Mouse (Mus musculus) liver, embryonic 15.5 days (tissue): ENCODE data around the gene Gcgr. TPM values are rescaled to one million over a fixed set of nuclear protein-coding genes. Genes with fewer than 3 reads are reported as not detected.

Experiments used
- ATAC-seq: fragments of 200-750 bp; cut with Nextera tagmentation; 2 replicates; pipeline ENCODE4 v1.8.0; 2017; ENCODE audit warnings: moderate number of reproducible peaks, mild to moderate bottlenecking, moderate library complexity; ENCODE audit not compliant: insufficient read depth
- H3K27ac ChIP-seq: fragments of 300-500 bp; sonication (generic); replicated peaks from 2 replicates; pipeline ENCODE4 v1.5.1; 2015; ENCODE audit warnings: mild to moderate bottlenecking, inconsistent platforms
- H3K27me3 ChIP-seq: fragments of 300-500 bp; sonication (generic); 2 replicates; pipeline ENCODE4 v1.6.1; 2015; ENCODE audit warnings: mild to moderate bottlenecking, inconsistent platforms
- H3K36me3 ChIP-seq: fragments of 300-500 bp; sonication (generic); replicated peaks from 2 replicates; pipeline ENCODE4 v1.6.1; 2015; ENCODE audit warnings: moderate library complexity, mild to moderate bottlenecking, inconsistent platforms
- H3K4me1 ChIP-seq: fragments of 300-500 bp; sonication (generic); replicated peaks from 2 replicates; pipeline ENCODE4 v1.6.1; 2015; ENCODE audit warnings: inconsistent platforms
- H3K4me2 ChIP-seq: fragments of 300-500 bp; sonication (generic); 2 replicates; pipeline ENCODE4 v1.6.1; 2015; ENCODE audit warnings: moderate library complexity, mild to moderate bottlenecking, inconsistent platforms
- H3K4me3 ChIP-seq: fragments of 300-500 bp; sonication (generic); replicated peaks from 2 replicates; pipeline ENCODE4 v1.5.1; 2015; ENCODE audit warnings: mild to moderate bottlenecking, inconsistent platforms
- H3K9ac ChIP-seq: fragments of 300-500 bp; sonication (generic); 2 replicates; pipeline ENCODE4 v1.6.1; 2015; ENCODE audit warnings: moderate library complexity, mild to moderate bottlenecking, inconsistent platforms
- H3K9me3 ChIP-seq: fragments of 300-500 bp; sonication (generic); replicated peaks from 2 replicates; pipeline ENCODE4 v1.6.1; 2016; ENCODE audit warnings: inconsistent platforms
- WGBS: fragments of 180-500 bp; shearing (Covaris S2); methylation state at CpG from one replicate; pipeline ENCODE4 v1.1.7; 2015; ENCODE audit warnings: mixed read lengths; ENCODE audit not compliant: insufficient replicate concordance; 5-methylcytosine and 5-hydroxymethylcytosine counted together
- polyA plus RNA-seq: library from polyadenylated mRNA; unstranded; fragments of >200 nt; fragmentation: Nextera tagmentation; extraction: Ambion mirVana; gene quantifications from 2 replicates; pipeline ENCODE4 v1.2.1, GENCODE M21; 2015

The Gcgr gene
- 16.9 and 20.5 TPM in 2 replicates for polyA plus RNA-seq

DNA sequence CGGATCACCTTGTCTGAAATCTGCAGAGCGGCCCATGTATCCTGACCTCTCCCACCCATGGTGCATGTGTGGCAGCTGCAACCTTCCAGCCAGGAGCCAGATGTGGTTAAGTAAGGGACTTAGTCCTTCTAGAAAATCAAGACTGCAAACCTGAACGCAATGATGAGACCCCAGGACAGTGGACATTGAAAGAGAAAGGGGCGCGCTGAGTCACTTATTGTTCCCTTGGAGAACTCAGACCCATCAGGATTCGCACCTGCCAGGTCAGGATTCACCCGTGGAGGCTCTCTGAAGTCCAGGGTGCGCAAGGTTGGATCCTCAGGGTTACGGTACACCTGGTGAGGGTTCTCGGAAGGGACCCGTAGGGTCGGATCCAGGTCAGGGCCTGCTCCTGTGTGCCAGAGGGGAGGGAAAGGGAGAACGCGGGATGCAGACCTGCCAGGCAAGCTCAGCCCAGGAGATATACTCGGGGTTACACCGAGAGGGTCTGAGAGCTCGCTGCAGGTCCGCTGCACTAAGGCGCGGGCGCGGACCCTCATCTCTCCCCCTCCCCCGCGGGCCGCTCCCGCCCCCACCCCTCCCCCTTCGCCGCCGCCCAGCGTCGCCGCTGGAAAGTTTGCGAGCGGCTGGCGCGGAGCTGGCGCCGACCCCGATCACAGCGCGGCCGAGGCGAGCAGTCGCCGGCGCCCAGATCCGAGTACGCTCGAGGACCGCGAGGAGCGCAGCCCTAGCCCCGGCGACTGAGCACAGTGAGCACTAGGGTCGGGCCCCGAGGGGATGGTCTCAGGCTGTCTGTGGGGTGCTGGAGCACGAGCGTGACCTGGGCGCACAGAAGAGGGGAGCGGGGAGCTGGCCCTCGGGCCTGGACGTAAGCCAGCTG, at the start of gene Gcgr:
Gcgr (plus strand) TSS at position 615 of the 880 bp plus-strand sequence.
- ATAC-seq: 0 out of 2 replicates have a peak, but pooled peaks have one; percentile 7
- Histone ChIP-seq H3K4me1 (peaks cover 28% of the 10 kb centered on the region), H3K27me3 (peaks cover 80% of the 10 kb centered on the region), H3K36me3 (no peaks in the 10 kb centered on the region), H3K4me3 (peak within 1 kb of the TSS; percentile 50), H3K9me3 (no peaks in the 10 kb centered on the region), H3K27ac (peak within 1 kb of the TSS; percentile 74), H3K4me2 (peak within 1 kb of the TSS; percentile 59), H3K9ac (peak within 1 kb of the TSS; percentile 39)
- 10% methylated on average over 62 of the region's 62 CpGs for WGBS

DNA sequence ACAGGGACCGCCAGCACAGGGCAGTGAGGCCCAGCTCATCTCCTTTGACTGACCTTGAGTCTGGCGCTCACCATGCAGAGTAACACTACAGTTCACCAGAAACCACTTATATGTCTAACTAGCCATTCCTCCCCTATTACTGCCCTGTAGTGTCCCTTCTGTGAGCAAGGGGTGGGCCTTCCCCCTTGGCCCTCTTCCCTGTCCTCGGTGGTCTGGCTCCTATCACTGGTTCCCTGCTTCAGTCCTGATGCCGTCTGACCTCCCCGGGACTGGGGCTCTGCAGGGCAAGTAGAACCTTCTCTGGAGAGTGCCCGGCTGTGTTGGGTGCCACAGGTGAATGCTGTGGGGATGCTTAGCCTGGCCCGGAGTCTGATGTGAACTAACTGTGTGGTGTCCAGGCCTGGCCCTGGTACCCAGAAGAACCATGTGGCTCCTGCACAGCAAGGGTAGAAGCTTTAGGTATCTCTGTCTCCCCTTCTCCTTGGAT, 47.0 kb upstream of the Gcgr start:
- 84% methylated on average over 7 of the region's 7 CpGs for WGBS
- Histone ChIP-seq H3K4me3 (peak overlapping the region; percentile 76; the same call in 1 of the 2 replicates), H3K36me3 (peaks cover 84% of the 10 kb centered on the region), H3K4me2 (peak overlapping the region; percentile 93), H3K27ac (peak overlapping the region; percentile 63), H3K27me3 (no peaks in the 10 kb centered on the region), H3K9ac (peak overlapping the region; percentile 75; the same call in 1 of the 2 replicates), H3K9me3 (no peaks in the 10 kb centered on the region), H3K4me1 (peaks cover 43% of the 10 kb centered on the region)
- no peak for ATAC-seq

DNA sequence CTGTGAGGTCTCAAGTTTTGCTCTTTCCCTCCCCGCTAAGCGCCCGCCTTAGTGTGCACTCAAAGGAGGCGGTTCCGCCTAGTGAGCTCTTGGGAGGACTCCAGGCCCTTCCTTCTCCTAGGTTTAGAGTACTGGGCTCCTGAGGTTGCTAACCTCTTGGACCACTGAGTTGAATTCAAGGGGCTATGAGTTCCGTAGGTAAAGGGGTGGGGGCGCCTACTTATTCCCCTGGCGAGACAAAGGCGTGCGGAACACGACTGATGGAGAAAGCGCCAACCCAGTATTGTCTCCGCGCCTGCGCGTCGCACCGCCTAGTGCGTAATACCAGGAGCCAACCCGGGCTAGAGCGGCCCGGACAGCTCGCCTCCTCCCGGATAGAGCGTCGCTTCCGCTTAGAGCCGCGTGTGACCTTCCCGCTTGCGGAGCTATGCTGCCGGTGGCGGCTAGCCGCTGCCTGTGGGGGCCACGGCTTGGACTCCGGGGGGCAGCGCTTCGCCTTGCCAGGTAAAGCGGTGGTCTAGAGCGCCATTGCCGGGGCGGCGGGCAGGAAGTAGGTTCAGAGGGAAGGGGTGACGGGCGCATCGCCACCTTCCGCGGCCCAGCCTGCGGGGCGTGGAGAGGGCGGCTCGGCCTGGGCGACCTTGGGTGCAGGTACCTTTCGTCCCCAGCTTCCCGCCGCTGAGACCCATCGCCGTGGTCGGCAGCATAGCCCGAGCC, 46.1 kb upstream of the Gcgr start, which contains the start of gene Mrpl12:
Mrpl12 (plus strand) TSS at position 349 of the 717 bp plus-strand sequence.
- H3K27me3 ChIP-seq: no peaks in the 10 kb centered on the region
- H3K27ac ChIP-seq: peak within 1 kb of the TSS; percentile 63
- ATAC-seq: peak; percentile 87
- H3K4me2 ChIP-seq: peak within 1 kb of the TSS; percentile 93
- H3K4me3 ChIP-seq: peak within 1 kb of the TSS; percentile 76
- peaks cover 83% of the 10 kb centered on the region for H3K36me3 ChIP-seq
- WGBS: 1% methylated on average over 60 of the region's 60 CpGs
- H3K4me1 ChIP-seq: peaks cover 52% of the 10 kb centered on the region
- no peaks in the 10 kb centered on the region for H3K9me3 ChIP-seq
- peak within 1 kb of the TSS; percentile 75 for H3K9ac ChIP-seq

DNA sequence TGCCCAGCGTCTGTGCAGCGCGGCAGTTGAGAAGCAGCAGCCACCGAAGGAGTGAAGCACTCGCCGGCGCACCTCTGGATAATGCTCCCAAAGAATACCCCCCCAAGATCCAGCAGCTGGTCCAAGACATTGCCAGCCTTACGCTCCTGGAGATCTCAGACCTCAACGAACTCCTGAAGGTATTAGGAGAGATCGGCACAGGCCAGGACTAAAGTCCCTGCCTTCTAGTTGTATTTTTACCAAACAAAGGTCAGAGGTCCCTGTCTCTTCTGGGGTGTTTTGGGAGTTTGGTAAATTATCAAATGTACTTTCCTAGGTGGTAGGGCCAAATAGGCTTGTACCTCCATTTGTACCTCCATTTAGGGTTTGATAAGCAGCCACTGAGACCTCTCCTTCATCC, 45.2 kb upstream of the Gcgr start:
- peaks cover 61% of the 10 kb centered on the region for H3K4me1 ChIP-seq
- ATAC-seq: no peak
- H3K4me2 ChIP-seq: peak overlapping the region; percentile 93
- no peaks in the 10 kb centered on the region for H3K9me3 ChIP-seq
- peak overlapping the region; percentile 76 for H3K4me3 ChIP-seq
- H3K9ac ChIP-seq: peak overlapping the region; percentile 75
- WGBS: 7% methylated on average over 10 of the region's 10 CpGs
- peak overlapping the region; percentile 63 for H3K27ac ChIP-seq
- no peaks in the 10 kb centered on the region for H3K27me3 ChIP-seq
- peaks cover 78% of the 10 kb centered on the region for H3K36me3 ChIP-seq

DNA sequence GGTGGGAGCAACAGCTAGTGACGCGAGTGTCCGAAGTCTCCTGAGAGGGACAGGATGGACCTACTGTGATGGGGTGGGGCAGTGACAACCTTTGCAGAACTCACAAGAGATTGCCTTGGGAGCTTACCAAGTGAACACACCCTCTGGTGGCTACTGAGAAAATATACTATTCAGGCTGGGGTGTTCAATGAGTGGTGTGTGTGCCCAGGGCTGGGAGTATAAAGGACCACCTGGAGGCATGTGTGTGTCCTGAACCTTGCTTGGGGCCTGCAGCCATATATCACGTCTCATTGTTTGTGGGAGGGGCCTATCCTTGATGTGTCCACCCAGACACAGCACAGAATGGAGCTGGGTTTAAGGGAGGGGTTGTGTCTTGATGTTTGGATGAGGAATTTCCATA, 42.0 kb upstream of the Gcgr start:
- no peak for ATAC-seq
- peak overlapping the region; percentile 35 for H3K27ac ChIP-seq
- peaks cover 89% of the 10 kb centered on the region for H3K4me1 ChIP-seq
- no peak overlapping the region for H3K9ac ChIP-seq
- no peaks in the 10 kb centered on the region for H3K27me3 ChIP-seq
- WGBS: 72% methylated on average over 4 of the region's 4 CpGs
- no peak overlapping the region for H3K4me2 ChIP-seq
- H3K36me3 ChIP-seq: peaks cover 46% of the 10 kb centered on the region
- H3K9me3 ChIP-seq: no peaks in the 10 kb centered on the region
- H3K4me3 ChIP-seq: no peak overlapping the region

DNA sequence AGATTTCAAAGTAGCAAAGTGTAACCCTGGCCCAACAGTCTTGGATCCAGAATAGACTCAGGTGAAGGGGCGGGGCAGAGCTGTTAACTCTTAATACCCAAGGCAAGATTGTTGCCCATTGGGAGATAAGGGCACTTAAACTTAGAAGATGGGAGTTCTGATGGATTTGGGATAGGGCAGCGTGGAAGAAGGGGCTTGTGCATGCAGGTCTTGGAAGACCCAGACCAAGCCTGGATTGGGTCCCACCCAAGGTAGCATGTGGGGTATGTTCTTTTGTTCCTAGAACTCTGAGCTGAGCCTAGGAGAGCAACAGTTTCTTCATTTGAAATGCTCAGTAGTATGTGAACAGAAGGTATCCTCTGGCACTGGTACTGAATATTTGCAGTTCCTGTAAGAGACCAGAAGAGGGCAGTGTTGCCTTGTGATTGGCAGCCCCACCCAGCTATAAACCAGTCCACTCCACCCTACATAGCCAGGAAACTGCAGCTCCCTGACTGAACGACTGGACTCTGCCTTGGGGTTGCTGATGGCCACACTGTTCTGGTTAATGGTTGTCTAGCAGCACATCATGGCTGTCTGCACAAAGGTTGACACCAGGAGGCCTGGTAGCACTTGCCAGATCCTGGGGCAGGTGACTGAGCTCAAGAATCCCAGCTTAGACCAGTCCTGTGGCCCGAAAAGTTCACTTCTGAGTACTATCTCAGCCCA, 41.3 kb upstream of the Gcgr start:
- H3K4me2 ChIP-seq: 0 out of 2 replicates have a peak overlapping the region, but pooled peaks have one; percentile 8
- H3K27ac ChIP-seq: peak overlapping the region; percentile 94
- WGBS: 55% methylated on average over 4 of the region's 4 CpGs
- peaks cover 42% of the 10 kb centered on the region for H3K36me3 ChIP-seq
- H3K9me3 ChIP-seq: no peaks in the 10 kb centered on the region
- peaks cover 89% of the 10 kb centered on the region for H3K4me1 ChIP-seq
- H3K9ac ChIP-seq: no peak overlapping the region
- no peak overlapping the region for H3K4me3 ChIP-seq
- ATAC-seq: peak; percentile 38
- no peaks in the 10 kb centered on the region for H3K27me3 ChIP-seq

DNA sequence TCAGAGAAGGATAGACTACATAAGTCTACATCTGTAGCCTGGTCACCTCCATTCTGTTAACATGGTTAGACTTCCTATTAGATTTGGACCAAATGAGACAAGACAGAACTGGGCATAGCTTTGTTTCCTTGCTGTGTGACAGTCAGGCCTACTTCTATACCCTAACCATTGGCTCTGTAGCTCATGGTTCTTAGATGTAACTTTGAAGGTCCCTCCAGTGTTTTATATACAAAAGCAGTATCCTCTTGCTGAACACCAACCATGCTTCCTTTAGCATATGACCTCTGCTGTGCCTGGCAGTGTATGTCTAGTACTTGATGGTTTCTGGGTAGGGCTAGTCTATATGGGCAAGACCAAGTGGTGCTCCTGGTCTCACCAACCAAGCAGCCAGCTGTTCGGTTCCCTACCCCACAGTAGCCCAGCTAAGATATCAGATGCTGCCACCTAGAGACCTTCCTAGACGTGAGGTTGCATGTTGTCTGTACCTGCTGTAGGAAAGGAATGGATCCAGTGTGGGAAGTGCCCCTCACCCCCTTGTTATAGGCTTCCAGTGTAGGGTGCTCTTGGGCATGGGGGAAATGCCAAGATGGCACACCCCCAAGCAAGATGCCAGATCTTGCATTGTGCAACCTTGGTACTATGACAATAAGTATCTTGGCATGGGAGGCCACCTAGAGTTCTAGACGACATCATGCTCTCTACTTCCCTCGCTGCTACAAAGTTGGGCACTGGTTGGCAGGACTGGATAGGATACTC, 40.0 kb upstream of the Gcgr start:
- peak overlapping the region; percentile 98 for H3K4me2 ChIP-seq
- H3K4me3 ChIP-seq: peak overlapping the region; percentile 95; the same call in 1 of the 2 replicates
- H3K27ac ChIP-seq: peak overlapping the region; percentile 94
- ATAC-seq: no peak
- H3K4me1 ChIP-seq: peaks cover 80% of the 10 kb centered on the region
- WGBS: 37% methylated on average over 4 of the region's 4 CpGs
- no peak overlapping the region for H3K9ac ChIP-seq
- H3K9me3 ChIP-seq: no peaks in the 10 kb centered on the region
- peaks cover 53% of the 10 kb centered on the region for H3K36me3 ChIP-seq
- no peaks in the 10 kb centered on the region for H3K27me3 ChIP-seq

DNA sequence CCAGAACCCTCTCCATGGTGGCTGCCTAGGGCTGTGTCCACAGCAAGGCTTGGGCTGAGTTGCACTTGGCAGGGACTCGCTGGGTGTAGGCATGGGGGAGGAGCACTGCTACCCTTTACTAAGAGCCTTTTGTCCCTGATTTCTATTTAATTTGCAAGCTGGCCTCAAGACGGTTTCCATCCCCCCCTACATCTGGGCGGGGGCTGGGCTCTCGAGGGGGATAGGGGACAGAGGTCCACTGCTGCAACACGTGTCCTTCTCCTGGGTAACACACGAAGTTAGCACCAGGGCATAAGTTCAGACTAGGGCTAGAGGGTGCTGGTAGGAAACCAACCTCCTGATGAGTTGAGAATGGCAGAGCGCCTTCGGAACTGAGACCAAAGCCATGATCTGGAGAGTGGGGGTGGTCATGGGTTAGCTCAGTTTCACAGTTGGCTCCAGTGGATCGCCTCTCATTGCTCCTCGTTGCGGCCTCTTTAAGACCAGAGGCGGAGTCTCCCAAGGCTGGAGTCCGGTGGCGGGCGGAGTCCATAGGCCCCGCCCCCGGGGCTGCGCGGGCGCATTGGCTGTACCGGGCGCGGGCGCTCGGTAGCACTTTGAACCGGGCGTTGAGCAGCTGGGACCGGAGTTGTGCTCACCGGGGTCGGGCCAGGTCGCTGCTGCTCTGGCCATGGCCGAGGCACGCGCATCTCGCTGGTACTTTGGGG, 39.0 kb upstream of the Gcgr start, which contains the start of gene Slc25a10:
Slc25a10 (plus strand) TSS at position 524 of the 707 bp plus-strand sequence.
- no peaks in the 10 kb centered on the region for H3K27me3 ChIP-seq
- peak within 1 kb of the TSS; percentile 98 for H3K4me2 ChIP-seq
- ATAC-seq: peak; percentile 83
- WGBS: under 1% methylated on average over 35 of the region's 35 CpGs
- peak within 1 kb of the TSS; percentile 94 for H3K27ac ChIP-seq
- peak within 1 kb of the TSS; percentile 94 for H3K9ac ChIP-seq
- no peaks in the 10 kb centered on the region for H3K9me3 ChIP-seq
- H3K4me1 ChIP-seq: peaks cover 71% of the 10 kb centered on the region
- peaks cover 55% of the 10 kb centered on the region for H3K36me3 ChIP-seq
- peak within 1 kb of the TSS; percentile 95 for H3K4me3 ChIP-seq

DNA sequence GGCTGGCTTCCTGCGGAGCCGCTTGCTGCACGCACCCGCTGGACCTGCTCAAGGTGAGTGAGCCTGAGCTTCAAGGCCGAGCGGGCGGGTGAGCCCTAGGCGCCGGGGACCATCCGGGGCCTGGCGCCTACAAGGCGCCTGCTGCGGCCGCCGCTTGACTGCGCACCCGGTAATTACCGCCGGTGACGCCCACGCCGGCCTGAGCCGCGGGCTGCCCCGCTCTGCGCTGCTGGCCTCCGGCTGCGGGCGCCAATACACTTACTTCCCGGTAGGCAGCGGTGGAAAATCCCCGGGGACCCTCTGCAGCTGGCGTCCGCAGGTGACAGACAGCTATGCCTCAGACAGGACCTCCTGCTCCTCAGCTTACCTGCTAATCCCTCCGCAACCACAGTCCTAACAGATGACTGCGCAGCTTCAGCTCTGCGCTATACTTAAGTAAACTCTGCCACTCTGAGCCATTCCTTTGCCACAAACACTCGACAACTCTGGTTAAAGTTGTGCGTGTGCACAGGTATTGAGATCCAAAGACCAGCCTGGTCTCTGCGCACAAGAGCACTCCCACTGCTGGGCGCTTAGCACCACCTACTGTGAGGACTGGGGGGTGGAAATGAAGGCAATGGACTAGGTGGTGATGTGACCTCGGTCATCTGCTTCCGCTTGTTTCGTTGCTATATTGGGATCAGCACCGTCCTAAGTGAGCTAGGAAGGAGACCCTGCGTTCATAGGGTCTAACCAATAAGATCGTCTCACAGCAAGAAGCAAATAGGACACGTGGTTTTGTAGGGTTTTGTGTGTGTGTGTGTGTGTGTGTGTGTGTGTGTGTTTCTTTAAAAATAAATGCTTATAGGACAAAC, 38.2 kb upstream of the Gcgr start:
- peak overlapping the region; percentile 94 for H3K9ac ChIP-seq
- peaks cover 55% of the 10 kb centered on the region for H3K36me3 ChIP-seq
- H3K4me2 ChIP-seq: peak overlapping the region; percentile 98
- H3K4me1 ChIP-seq: peaks cover 63% of the 10 kb centered on the region
- H3K4me3 ChIP-seq: peak overlapping the region; percentile 95
- H3K9me3 ChIP-seq: no peaks in the 10 kb centered on the region
- H3K27me3 ChIP-seq: no peaks in the 10 kb centered on the region
- WGBS: under 1% methylated on average over 48 of the region's 48 CpGs
- peak; percentile 58 for ATAC-seq
- H3K27ac ChIP-seq: peak overlapping the region; percentile 94
